Mouse (Mus musculus) stomach, postnatal 0 days (tissue): ENCODE data around the gene Rpl3l. TPM values are rescaled to one million over a fixed set of nuclear protein-coding genes. Genes with fewer than 3 reads are reported as not detected.

Source experiments
- ATAC-seq: fragments of 200-750 bp; cut with Nextera tagmentation; 2 replicates; pipeline ENCODE4 v1.8.0; 2017; ENCODE audit not compliant: low FRiP score, low TSS enrichment
- DNase-seq: peaks from one replicate; pipeline ENCODE4 v3.0.0-alpha.2; 2016; ENCODE audit warnings: low spot score
- H3K27ac ChIP-seq: fragments of 300-500 bp; sonication (generic); replicated peaks from 2 replicates; pipeline ENCODE4 v1.5.1; 2014; ENCODE audit warnings: mild to moderate bottlenecking, control low read depth
- H3K27me3 ChIP-seq: fragments of 300-500 bp; sonication (generic); 2 replicates; pipeline ENCODE4 v1.6.1; 2014; ENCODE audit warnings: low read length; ENCODE audit not compliant: control insufficient read depth, insufficient read depth
- H3K36me3 ChIP-seq: fragments of 300-500 bp; sonication (generic); 2 replicates; pipeline ENCODE4 v1.6.1; 2014; ENCODE audit warnings: low read length, mixed read lengths; ENCODE audit not compliant: control insufficient read depth, insufficient read depth
- H3K4me1 ChIP-seq: fragments of 300-500 bp; sonication (generic); replicated peaks from 2 replicates; pipeline ENCODE4 v1.6.1; 2014; ENCODE audit warnings: antibody characterized with exemption; ENCODE audit not compliant: control insufficient read depth, insufficient read depth
- H3K4me2 ChIP-seq: fragments of 300-500 bp; sonication (generic); replicated peaks from 2 replicates; pipeline ENCODE4 v1.6.1; 2014; ENCODE audit warnings: low read depth, mild to moderate bottlenecking, control low read depth, moderate library complexity
- H3K4me3 ChIP-seq: fragments of 300-500 bp; sonication (generic); 2 replicates; pipeline ENCODE4 v1.5.1; 2014; ENCODE audit warnings: low read depth, low read length, control low read depth
- H3K9ac ChIP-seq: fragments of 300-500 bp; sonication (generic); 2 replicates; pipeline ENCODE4 v1.6.1; 2014; ENCODE audit warnings: mild to moderate bottlenecking, low read length, control low read depth, mixed read lengths
- H3K9me3 ChIP-seq: fragments of 300-500 bp; sonication (generic); 2 replicates; pipeline ENCODE4 v1.6.1; 2016; ENCODE audit warnings: low read length; ENCODE audit not compliant: control insufficient read depth
- CTCF ChIP-seq: IDR thresholded peaks from 2 replicates; pipeline ENCODE4 v1.5.1; 2016; ENCODE audit warnings: antibody characterized with exemption, low read depth, mild to moderate bottlenecking, moderate library complexity
- EP300 ChIP-seq: optimal IDR thresholded peaks from 2 replicates; pipeline ENCODE3; 2016; ENCODE audit warnings: antibody characterized with exemption
- WGBS: fragments of 180-500 bp; shearing (Covaris S2); extraction: QIAGEN DNeasy Blood & Tissue Kit; methylation state at CpG from one replicate; pipeline ENCODE4 v1.1.7; 2014; 5-methylcytosine and 5-hydroxymethylcytosine counted together
- polyA plus RNA-seq: library from polyadenylated mRNA; unstranded; fragments of >200 nt; fragmentation: Nextera tagmentation; extraction: Ambion mirVana; gene quantifications from 2 replicates; pipeline ENCODE4 v1.2.1, GENCODE M21; 2015

Rpl3l gene
- polyA plus RNA-seq, 1 experiment from 2014 or later, result 0.28 TPM

- H3K9ac ChIP-seq, result no peak overlapping the region
- H3K9me3 ChIP-seq, result no peaks in the 10 kb centered on the region
- WGBS, result 75% methylated on average over 8 of the region's 8 CpGs
These were observed 14.7 kb downstream of the Rpl3l start for GRCm38 (mm10) chr17:24742307-24742706.

GRCm38 (mm10) chr17:24743896-24744295 lies 16.3 kb downstream of the Rpl3l start:
- ATAC-seq, result no peak
- no peak for TF ChIP-seq EP300
- TF ChIP-seq CTCF, result no peak

More at GRCm38 (mm10) chr17:24742307-24742706, 14.7 kb downstream of the Rpl3l start:
- no peak for DNase-seq
- Histone ChIP-seq H3K27ac (no peak overlapping the region), H3K36me3 (peaks cover 11% of the 10 kb centered on the region; the same call in 1 of the 2 replicates), H3K4me2 (no peak overlapping the region), H3K4me1 (peaks cover 2% of the 10 kb centered on the region; the same call in 1 of the 2 replicates), H3K4me3 (no peak overlapping the region), H3K27me3 (no peaks in the 10 kb centered on the region)
- no peak for ATAC-seq
- no peak for TF ChIP-seq EP300
- TF ChIP-seq CTCF, result no peak

GRCm38 (mm10) chr17:24744381-24744780 lies 16.8 kb downstream of the Rpl3l start:
- ATAC-seq (no peak), DNase-seq (no peak)
- Histone ChIP-seq H3K9ac (no peak overlapping the region), H3K4me2 (no peak overlapping the region), H3K36me3 (peaks cover 11% of the 10 kb centered on the region; the same call in 1 of the 2 replicates), H3K9me3 (no peaks in the 10 kb centered on the region), H3K4me1 (no peaks in the 10 kb centered on the region), H3K4me3 (no peak overlapping the region), H3K27ac (no peak overlapping the region), H3K27me3 (no peaks in the 10 kb centered on the region)
- TF ChIP-seq CTCF, result no peak
- 78% methylated on average over 3 of the region's 3 CpGs for WGBS

More at GRCm38 (mm10) chr17:24743896-24744295, 16.3 kb downstream of the Rpl3l start:
- Histone ChIP-seq H3K27me3 (no peaks in the 10 kb centered on the region), H3K9me3 (no peaks in the 10 kb centered on the region), H3K27ac (no peak overlapping the region), H3K4me1 (no peaks in the 10 kb centered on the region), H3K36me3 (peaks cover 11% of the 10 kb centered on the region; the same call in 1 of the 2 replicates), H3K4me3 (no peak overlapping the region), H3K4me2 (no peak overlapping the region), H3K9ac (no peak overlapping the region)
- DNase-seq, result no peak
- WGBS, result 73% methylated on average over 5 of the region's 5 CpGs

- peak; percentile 82 for DNase-seq
- Histone ChIP-seq H3K27me3 (no peaks in the 10 kb centered on the region), H3K9ac (no peak overlapping the region), H3K4me2 (no peak overlapping the region), H3K27ac (no peak overlapping the region), H3K4me3 (no peak overlapping the region), H3K4me1 (no peaks in the 10 kb centered on the region), H3K36me3 (peaks cover 10% of the 10 kb centered on the region; the same call in 1 of the 2 replicates), H3K9me3 (no peaks in the 10 kb centered on the region)
- WGBS, result 16% methylated on average over 7 of the region's 7 CpGs
- TF ChIP-seq EP300 (no peak), CTCF (peak; percentile 97)
- ATAC-seq, result peak; percentile 77
These were observed 18.2 kb downstream of the Rpl3l start for GRCm38 (mm10) chr17:24745526-24746497.

GRCm38 (mm10) chr17:24746986-24747385 lies 19.4 kb downstream of the Rpl3l start:
- Histone ChIP-seq H3K4me2 (no peak overlapping the region), H3K36me3 (0 out of 2 replicates have a peak, but pooled peaks cover 1% of the 10 kb centered on the region), H3K27me3 (no peaks in the 10 kb centered on the region), H3K9ac (no peak overlapping the region), H3K9me3 (no peaks in the 10 kb centered on the region), H3K27ac (no peak overlapping the region), H3K4me1 (no peaks in the 10 kb centered on the region), H3K4me3 (no peak overlapping the region)
- no peak for ATAC-seq
- WGBS, result 48% methylated on average over 4 of the region's 4 CpGs
- DNase-seq, result no peak
- TF ChIP-seq CTCF (no peak), EP300 (no peak)

GRCm38 (mm10) chr17:24751528-24751927 lies 23.9 kb downstream of the Rpl3l start:
- WGBS, result 12% methylated on average over 4 of the region's 4 CpGs
- Histone ChIP-seq H3K27ac (no peak overlapping the region), H3K9me3 (no peaks in the 10 kb centered on the region), H3K36me3 (no peaks in the 10 kb centered on the region), H3K4me1 (peaks cover 8% of the 10 kb centered on the region), H3K9ac (no peak overlapping the region), H3K4me3 (no peak overlapping the region), H3K27me3 (peaks cover 13% of the 10 kb centered on the region; the same call in 1 of the 2 replicates), H3K4me2 (peak overlapping the region; percentile 20)
- no peak for DNase-seq
- TF ChIP-seq EP300 (no peak), CTCF (no peak)
- no peak for ATAC-seq
